8 mouse cellular contexts compared by ENCODE assay signal in the genomic region with DNA sequence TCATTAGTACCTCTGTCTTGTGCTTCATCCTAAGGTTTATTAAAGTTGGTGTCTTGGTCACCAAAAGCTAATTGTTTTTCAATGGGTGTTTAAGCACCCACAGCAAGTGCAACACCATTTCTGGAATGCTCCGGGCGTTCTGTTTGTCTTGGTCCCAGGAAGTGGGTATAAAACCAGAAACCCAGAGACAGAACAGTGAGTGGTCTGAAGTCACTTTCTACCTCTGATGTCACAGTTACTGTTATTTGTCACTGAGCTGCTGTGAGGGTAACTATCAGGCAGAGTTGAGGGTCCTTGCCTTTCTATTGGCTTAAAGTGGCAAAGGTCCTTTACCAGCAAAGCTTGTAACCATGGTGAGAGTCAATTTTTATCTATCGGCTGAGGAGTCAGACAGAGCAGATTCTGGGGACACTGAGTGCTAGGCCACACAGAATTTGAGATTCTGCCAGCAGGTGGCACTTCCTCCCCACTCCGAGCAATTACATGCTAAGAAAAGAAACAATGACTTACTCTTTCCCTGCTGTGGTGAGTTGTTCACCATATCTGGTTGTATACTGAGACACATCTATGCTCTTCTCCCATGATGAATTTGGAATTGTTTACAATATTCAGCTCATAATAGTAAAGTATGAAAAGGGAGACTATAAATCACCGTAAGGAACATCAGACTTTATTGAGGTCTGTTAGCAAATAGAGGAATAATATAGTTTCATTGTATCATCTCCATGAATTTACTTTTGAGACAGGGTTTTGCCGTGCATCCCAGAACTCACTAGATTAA. TPM values are rescaled to one million over a fixed set of nuclear protein-coding genes. Genes with fewer than 3 reads are reported as not detected.
DNase-seq lines count a peak whose midpoint lies in the region; ATAC-seq and TF ChIP-seq lines count a peak whose summit lies in the region.

No protein-coding gene starts in this region.

- peak; percentile 79 for ATAC-seq in forebrain, postnatal 0 days
- peak; percentile 52 for ATAC-seq in midbrain, embryonic 11.5 days (ENCODE audit: low FRiP score)

- peak; percentile 30 to 44 for DNase-seq in layer of hippocampus, postnatal 10 days (ENCODE audit: low spot score in 2 of 2)
- DNase-seq in layer of hippocampus, postnatal 36 days = no peak
- peak; percentile 16 for DNase-seq in cerebellum, adult 11 months
- peak; percentile 78 for DNase-seq in forebrain, postnatal 0 days
- peak; percentile 33 for DNase-seq in left cerebral cortex, postnatal 25 days (ENCODE audit: low spot score in 2 of 2)
- DNase-seq in midbrain, embryonic 11.5 days (ENCODE audit: low spot score, missing footprints) = peak; percentile 93
- DNase-seq in telencephalon, adult 2 months (ENCODE audit: low read depth, low spot score) = peak; percentile 55
- no peak for DNase-seq in urinary bladder, adult 2 months (ENCODE audit: low spot score)

- no peak overlapping the region for H3K27ac ChIP-seq in forebrain, postnatal 0 days (ENCODE audit: low read depth, low read length)
- no peak overlapping the region for H3K27ac ChIP-seq in midbrain, embryonic 11.5 days (ENCODE audit: low read depth, low read length)

- H3K36me3 ChIP-seq in forebrain, postnatal 0 days (ENCODE audit: insufficient read depth) = no peaks in the 10 kb centered on the region
- H3K36me3 ChIP-seq in midbrain, embryonic 11.5 days (ENCODE audit: control insufficient read depth, insufficient read depth, low read length) = no peaks in the 10 kb centered on the region

- 44% methylated on average over 6 of the region's 6 CpGs for whole genome bisulfite sequencing in forebrain, postnatal 0 days
- WGBS in midbrain, embryonic 11.5 days = 54% methylated on average over 6 of the region's 6 CpGs

- H3K9me3 ChIP-seq in forebrain, postnatal 0 days (ENCODE audit: low read length) = no peaks in the 10 kb centered on the region
- H3K9me3 ChIP-seq in midbrain, embryonic 11.5 days (ENCODE audit: control insufficient read depth, low read length) = no peaks in the 10 kb centered on the region

- 0 out of 2 replicates have a peak overlapping the region, but pooled peaks have one; percentile 46 for H3K4me3 ChIP-seq in forebrain, postnatal 0 days (ENCODE audit: low read depth, low read length)
- no peak overlapping the region for H3K4me3 ChIP-seq in midbrain, embryonic 11.5 days (ENCODE audit: low read depth, low read length)

- peaks cover 8% of the 10 kb centered on the region; the same call in 1 of the 2 replicates for H3K4me1 ChIP-seq in forebrain, postnatal 0 days (ENCODE audit: insufficient read depth)
- peaks cover 15% of the 10 kb centered on the region for H3K4me1 ChIP-seq in midbrain, embryonic 11.5 days (ENCODE audit: control insufficient read depth, insufficient read depth, low read length)

- H3K9ac ChIP-seq in forebrain, postnatal 0 days = no peak overlapping the region
- no peak overlapping the region for H3K9ac ChIP-seq in midbrain, embryonic 11.5 days (ENCODE audit: low read length)

- peak; percentile 74 for TF ChIP-seq CTCF in forebrain, postnatal 0 days (IDR thresholded peaks at IDR 0.05; ENCODE audit: low read depth)

- H3K4me2 ChIP-seq in forebrain, postnatal 0 days (ENCODE audit: low read depth) = 0 out of 2 replicates have a peak overlapping the region, but pooled peaks have one; percentile 92
- H3K4me2 ChIP-seq in midbrain, embryonic 11.5 days = peak overlapping the region; percentile 96; the same call in 1 of the 2 replicates

- intact Hi-C loops in left cerebral cortex, postnatal 25 days (cut with DNase I) = loop anchor here (1.0 to 5.0 kb wide), 2 partner anchors 47 to 412 kb away; no protein-coding TSS in a partner anchor

- H3K27me3 ChIP-seq in forebrain, postnatal 0 days (ENCODE audit: insufficient read depth, low read length) = peaks cover 19% of the 10 kb centered on the region; the same call in 1 of the 2 replicates
- peaks cover 32% of the 10 kb centered on the region for H3K27me3 ChIP-seq in midbrain, embryonic 11.5 days (ENCODE audit: control insufficient read depth, insufficient read depth, low read length)

RNA-seq across cellular contexts. Expression of gene D930020B18Rik, which starts 1.0 kb away (rescaled TPM):
- under 1 TPM; 0.22 to 0.43 TPM for total RNA-seq in layer of hippocampus, postnatal 10 days (2021)
- total RNA-seq in layer of hippocampus, postnatal 36 days (2021) = under 1 TPM; 0.32 to 0.48 TPM
- total RNA-seq in forebrain, postnatal 0 days (2014; rRNA removed) = 0.62 and 0.90 TPM in 2 replicates
- 0.21 and 0.31 TPM in 2 replicates for polyA plus RNA-seq in forebrain, postnatal 0 days (2015; fragmentation: Nextera tagmentation; extraction: Ambion mirVana)
- total RNA-seq in left cerebral cortex, postnatal 25 days (2021) = under 1 TPM; 0.11 to 0.32 TPM
- not detected in 2 replicates for polyA plus RNA-seq in midbrain, embryonic 11.5 days (2014; fragmentation: Nextera tagmentation; extraction: Ambion mirVana)
- 0.03 and 0.19 TPM in 2 replicates for polyA plus RNA-seq in urinary bladder, adult 2 months (2012; rRNA removed)

RNA-seq across cellular contexts. Expression of gene Xpot, which starts 14.2 kb away (rescaled TPM):
- 10 to 100 TPM; 69.5 to 72.9 TPM for total RNA-seq in layer of hippocampus, postnatal 10 days (2021)
- 10 to 100 TPM; 65.7 to 73.6 TPM for total RNA-seq in layer of hippocampus, postnatal 36 days (2021)
- 75.1 and 92.7 TPM in 2 replicates for total RNA-seq in forebrain, postnatal 0 days (2014; rRNA removed)
- polyA plus RNA-seq in forebrain, postnatal 0 days (2015; fragmentation: Nextera tagmentation; extraction: Ambion mirVana) = 23.5 and 28.1 TPM in 2 replicates
- 10 to 100 TPM; 58.5 to 69.1 TPM for total RNA-seq in left cerebral cortex, postnatal 25 days (2021)
- polyA plus RNA-seq in midbrain, embryonic 11.5 days (2014; fragmentation: Nextera tagmentation; extraction: Ambion mirVana) = 55.5 and 68.5 TPM in 2 replicates
- polyA plus RNA-seq in urinary bladder, adult 2 months (2012; rRNA removed) = 40.7 and 46.5 TPM in 2 replicates

RNA-seq across cellular contexts. Expression of gene Tbk1, which starts 53.8 kb away (rescaled TPM):
- 10 to 100 TPM; 40.9 to 43.7 TPM for total RNA-seq in layer of hippocampus, postnatal 10 days (2021)
- 10 to 100 TPM; 51.9 to 53.7 TPM for total RNA-seq in layer of hippocampus, postnatal 36 days (2021)
- 30.9 and 34.2 TPM in 2 replicates for total RNA-seq in forebrain, postnatal 0 days (2014; rRNA removed)
- 17.5 and 23.7 TPM in 2 replicates for polyA plus RNA-seq in forebrain, postnatal 0 days (2015; fragmentation: Nextera tagmentation; extraction: Ambion mirVana)
- 10 to 100 TPM; 46.1 to 49.4 TPM for total RNA-seq in left cerebral cortex, postnatal 25 days (2021)
- polyA plus RNA-seq in midbrain, embryonic 11.5 days (2014; fragmentation: Nextera tagmentation; extraction: Ambion mirVana) = 34.0 and 35.7 TPM in 2 replicates
- 30.6 and 35.6 TPM in 2 replicates for polyA plus RNA-seq in urinary bladder, adult 2 months (2012; rRNA removed)

Comparison
In these comparisons a context has a peak if more than half of its experiments do, and no peak if none do; other contexts are left out.
1. DNase-seq: peak in layer of hippocampus, postnatal 10 days (2 of 2), cerebellum, adult 11 months (single experiment), forebrain, postnatal 0 days (single experiment), left cerebral cortex, postnatal 25 days (2 of 2), midbrain, embryonic 11.5 days (single experiment) and telencephalon, adult 2 months (single experiment); none in layer of hippocampus, postnatal 36 days (0 of 2) and urinary bladder, adult 2 months (single experiment).